Mouse (Mus musculus) embryo, embryonic 10 days (tissue): ENCODE measurements at regions not wholly inside any gene's neighbourhood (a gene's known extent, or its start where the extent isn't known, plus 50 kb on each side); places are given as distances from the start of the nearest gene placed in this dataset.

ENCODE experiments used
- DNase-seq: peaks from one replicate; pipeline ENCODE4 v3.0.0-alpha.2; 2015; ENCODE audit warnings: low spot score

DNA sequence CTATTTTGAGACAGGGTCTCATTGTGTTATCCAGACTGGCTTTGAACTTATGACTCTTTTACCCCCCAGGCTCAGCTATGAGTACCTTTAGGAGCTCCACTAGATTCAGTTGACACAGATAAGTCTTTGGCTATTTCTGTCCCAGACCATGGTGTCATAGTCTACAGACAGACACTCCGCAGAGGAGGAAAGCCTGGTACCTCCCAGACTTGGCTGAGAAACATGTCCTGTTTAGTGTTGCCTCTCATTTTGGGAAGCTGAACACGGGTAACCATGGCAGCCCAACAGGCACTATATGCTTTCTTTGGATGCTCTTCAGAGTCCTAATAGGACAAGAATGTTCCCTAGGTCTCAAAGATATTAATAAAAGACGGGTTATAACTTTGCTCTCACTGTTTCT is 429.0 kb downstream of the Matn1 start:
- no peak for DNase-seq

DNA sequence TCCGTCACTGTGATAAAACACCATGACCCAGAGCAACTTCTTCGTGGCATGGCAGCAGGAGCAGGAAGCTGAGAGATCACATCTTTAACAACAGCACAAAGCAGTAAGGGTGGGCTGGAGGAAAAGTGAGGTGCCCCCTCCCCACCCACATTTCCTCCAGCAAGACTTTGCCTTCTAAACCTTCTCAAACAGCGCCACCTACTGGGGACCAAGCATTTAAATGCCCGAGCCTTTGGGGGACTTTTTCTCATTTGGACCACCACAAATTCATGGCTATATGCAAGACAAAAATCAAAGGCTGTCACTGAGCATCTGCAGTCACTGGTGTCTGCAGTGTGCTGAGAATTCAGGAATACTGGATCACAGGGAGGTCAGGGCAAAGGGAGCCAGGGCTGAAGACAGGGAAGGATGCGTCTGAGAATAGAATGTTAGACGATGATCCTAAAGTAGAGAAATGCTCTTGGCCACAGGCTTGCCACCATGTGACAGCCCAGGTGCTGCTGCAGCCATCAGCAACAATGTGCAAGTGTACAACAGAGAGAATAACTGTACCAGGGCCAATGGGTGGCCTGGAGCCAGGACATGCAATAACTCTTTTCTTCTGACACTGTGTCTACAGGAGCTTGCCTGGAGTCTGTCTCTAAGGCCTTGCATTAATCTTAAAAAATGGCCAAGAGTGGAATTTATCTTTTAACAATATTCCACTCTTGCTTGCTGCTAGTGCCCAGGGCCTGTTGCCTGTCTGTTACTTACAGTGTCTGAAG is 430.5 kb downstream of the Matn1 start:
- DNase-seq = no peak

DNA sequence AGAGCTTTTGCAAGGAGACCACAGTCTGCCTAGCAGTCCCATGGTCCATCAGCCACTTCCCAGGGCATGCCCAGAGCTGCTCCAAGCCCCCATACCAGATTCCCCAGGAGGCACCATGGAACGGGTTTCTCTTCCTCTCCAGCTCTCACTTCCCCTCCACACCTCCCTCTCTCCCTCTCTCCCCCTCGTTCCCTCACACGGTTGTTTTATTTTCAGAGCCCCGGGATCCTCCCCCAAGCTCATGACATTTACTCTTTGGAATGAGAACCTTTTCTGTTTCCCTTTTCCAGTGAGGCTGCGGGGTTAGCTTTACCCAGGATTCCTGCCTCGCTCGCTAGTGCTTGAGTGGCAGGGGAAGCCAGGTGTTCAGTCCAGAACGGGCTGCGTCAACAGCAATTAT is 436.9 kb downstream of the Matn1 start:
- DNase-seq = no peak

DNA sequence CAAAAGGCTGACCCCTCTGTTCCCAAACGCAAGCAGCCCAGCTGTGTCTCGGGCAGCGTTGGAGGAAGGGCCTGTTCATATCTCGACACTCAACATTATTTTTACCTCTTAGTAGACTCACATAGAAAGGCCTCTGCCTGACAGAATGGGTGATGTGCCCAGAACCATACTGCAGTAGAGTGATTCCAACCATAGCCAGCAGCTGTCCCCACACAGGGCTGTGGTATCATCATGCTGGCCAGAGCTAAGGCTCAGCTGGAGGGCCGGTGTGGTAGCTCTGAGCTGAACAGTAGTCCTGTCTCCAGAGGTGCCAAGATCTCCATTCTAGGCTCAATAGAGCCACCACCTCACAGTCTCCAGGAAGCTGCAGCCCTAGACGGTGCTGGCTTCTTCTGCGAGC is 437.3 kb downstream of the Matn1 start:
- DNase-seq = no peak

DNA sequence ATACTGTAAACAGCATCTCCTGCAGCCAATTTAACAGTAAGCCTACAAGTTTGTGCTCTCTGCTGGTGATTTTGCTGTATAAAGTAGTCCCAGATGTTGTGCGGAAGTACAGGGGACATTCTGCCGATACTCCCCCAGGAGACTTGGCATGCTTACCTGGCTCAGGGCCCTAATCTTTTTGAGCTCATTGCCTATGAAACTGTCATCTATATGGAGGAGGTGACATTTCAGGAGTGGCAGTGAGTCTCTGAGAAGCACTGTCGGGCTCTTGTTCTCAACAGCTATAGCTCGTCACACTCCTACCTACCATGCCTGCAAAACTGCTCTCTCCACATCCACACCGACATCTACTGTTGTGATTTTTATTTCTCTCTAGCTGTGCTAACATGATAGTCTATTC is 439.7 kb downstream of the Matn1 start:
- no peak for DNase-seq

DNA sequence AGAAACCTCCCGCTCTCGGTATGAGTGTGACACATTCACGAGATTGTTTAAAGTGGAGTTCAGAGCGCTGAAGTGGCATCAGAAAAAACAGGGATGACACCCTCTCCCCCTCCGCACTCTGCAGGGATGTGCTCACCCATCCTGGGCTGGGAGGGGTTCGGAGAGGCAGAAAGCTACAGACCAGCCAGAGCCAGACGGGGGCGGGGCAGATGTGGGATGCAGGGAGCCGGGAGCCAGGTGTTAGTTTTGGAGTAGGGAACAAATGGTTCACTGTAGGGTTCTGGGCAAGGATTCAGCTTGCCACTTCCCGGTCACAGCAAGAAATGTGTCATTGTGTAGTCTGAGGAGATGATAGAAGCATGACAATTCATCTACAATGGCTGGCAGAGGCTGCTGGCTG is 442.8 kb downstream of the Matn1 start:
- DNase-seq = no peak

DNA sequence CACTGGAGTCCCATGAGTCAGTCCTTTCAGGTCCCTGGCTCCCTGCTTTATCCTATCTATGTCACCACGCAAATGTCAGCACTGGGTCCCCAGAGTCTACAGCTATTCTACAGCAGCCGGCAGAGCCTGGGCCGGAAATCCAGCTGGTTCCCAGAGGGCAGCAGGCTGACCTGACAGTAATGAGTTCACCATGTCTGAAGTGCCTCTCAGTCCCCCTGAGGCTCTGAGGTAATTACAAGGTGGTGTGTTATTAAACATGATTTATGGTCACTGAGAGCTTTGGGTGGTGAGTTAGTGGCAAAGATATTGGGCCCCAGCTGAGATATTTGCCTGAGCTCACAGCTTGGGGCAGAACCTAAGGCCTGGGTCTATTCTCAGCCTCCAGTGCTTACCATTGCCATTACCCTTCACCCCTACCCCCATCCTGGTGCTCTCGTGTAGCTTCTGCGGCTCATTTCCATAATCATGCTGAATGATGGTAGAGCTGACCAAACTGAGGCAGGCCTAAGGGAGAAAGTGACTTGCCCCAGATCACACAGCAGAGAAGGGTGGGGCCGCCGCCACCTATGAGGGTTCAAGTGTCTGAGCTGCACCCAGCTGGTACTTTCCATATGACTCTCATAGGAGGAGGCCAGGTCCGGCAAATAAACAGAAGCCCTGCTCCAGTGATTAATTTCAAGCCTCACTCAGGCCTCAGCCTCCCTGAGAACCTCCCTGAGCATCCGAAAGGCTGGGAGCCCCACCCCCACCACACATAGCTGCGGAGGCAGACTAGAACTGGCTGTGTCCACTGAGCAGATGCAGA is 446.8 kb downstream of the Ptpru start:
- DNase-seq = peak; percentile 68

DNA sequence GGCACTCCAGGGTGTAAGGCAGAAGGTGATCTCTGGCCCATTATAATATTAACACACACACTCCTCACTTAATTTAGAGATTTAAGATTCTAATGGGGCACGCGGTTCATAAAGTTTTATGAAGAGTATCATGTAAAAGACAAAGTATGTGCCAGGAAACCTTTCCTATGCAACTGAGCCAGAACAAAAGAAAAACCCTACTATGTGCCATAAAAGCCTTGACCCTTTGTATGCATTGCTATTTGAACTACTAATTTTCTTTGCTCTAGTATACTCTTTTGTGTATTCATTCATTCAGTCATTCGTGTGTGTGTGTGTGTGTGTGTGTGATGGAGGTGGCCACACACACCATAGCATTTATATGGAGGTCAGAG is 446.2 kb downstream of the Ptpru start:
- DNase-seq = no peak

DNA sequence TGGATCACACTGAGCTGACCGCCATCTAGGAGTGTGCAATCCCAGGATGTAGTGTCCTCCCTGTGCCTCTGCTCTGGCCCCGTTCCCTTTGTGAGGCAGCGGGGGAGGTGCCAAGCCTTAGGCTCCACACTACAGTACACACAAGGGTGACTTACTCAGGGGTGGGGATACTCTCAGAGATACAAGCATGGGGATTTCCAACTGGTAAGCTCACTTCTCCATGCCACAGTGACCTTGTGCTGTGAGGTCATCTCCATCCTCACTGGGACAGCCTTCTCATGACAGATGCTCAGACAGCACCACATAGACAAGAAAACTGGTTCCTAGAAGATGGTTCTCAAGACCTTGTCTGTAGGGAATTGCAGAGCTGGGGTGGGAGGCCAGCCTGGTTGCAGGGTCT is 445.6 kb downstream of the Ptpru start:
- DNase-seq = no peak

DNA sequence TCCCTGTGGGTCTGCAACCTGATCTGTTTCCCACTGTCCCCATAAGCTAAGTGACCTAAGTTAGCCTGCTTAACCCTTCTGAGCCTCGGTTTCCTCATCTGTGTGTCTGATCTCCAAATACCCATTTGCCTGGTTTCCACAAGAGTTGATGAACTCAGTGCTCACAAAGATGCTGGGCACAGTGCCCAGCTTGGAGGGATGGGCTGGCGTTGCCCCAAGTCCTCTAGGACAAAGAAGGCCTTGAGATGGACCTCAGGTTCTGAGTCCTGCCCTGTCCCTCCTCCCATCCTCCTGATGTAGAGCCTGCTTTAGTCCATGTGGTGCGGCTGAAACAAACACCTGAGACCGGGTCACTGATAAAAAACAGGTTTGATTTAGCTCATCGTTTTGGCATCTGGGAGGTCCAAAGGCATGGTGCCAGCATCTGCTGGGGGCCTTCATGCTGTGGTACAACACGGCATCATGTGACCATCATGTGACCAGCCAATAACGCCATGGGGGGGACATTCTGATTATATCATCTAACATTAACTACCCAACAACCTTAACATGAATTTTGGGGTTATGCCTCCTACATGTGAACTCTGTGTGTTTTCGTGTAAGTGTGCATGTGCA is 441.8 kb downstream of the Ptpru start:
- no peak for DNase-seq

DNA sequence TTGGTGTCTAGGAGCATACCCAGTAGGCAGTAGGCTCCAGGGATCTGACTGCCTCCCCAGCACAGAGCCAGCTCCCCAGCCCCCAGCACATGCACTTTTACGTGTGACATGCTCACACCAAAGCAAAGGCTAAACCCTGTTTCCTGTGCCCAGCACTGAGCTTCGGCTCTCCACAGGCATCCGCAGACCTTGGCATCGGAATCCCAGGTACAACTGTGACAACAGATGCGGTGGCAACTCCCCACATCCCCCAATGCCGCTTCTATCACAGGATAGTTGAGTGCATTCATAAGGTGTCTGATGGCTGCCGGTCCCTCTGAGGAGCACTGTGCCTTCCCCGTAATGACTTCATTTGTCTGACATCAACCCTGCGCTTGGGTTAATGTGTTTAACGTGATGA is 440.9 kb downstream of the Ptpru start:
- DNase-seq = no peak

DNA sequence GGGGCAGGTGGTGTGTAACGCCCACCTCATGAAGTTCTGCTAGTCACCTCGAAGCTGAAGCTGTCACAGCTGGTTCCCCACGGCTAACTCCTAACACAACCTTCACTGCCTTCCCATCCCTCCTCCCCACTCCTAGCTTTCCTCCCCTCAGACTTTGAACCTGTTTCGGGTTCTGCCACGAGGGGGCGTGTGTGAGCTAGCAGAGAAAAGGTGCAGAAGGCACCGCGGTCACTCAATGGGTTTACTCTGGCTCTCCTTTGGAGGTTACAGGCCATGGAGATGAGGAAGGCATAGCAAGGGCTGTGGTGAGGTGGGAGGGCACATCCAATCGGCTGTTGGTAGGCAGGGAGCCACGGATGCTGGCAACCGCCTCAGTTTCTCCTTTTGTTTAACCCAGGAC is 437.3 kb downstream of the Ptpru start:
- peak; percentile 62 for DNase-seq

DNA sequence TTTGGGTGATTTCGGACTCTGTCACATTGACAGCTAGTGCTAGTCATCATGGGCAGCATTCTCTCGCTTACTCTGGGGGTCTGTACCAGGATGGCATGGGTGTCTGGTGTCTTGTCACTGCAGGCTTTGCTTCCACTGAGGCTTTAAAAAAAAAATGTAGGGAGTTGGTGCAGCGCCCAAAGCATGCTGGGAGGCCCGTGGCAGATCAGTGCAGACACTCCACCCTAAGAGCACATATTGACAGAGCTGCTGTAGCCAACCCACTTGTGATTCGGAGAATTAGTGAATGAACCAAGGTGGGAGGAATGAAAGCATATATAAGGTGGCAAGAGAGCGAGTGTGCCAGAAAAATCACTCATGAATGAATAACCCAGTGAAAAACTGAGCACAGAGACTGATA is 436.8 kb downstream of the Ptpru start:
- no peak for DNase-seq

DNA sequence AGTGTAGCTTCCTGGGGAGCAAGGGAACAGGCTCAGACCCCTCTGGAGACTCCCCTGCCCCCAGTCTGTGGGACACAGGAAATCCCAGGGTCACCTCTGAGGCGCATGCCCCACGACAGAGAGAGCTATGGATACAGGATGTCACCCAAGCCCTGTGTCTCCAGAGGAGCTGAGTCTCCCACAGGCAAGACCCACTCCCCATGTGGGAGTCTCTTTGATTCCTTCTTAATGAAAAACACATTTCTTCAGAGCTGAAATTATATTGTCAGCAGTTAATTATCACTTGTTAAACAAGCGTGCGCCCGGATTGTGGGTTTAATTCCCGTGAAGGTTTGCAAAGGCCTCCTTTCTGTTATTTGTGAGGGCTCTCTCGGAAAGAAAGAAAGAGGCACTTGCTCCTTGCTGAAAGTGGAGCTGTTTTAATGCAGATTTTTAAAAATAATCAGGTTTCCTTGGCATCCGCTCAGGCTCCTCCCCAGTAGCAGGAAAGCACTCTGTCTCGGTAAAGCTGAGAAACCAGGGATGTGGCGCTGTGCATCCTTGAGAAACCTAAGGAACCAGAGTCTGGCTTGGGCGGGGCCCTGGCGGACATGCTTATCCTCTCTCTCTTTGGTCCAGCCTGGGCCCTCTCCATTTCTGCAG is 432.6 kb downstream of the Ptpru start:
- DNase-seq = no peak

DNA sequence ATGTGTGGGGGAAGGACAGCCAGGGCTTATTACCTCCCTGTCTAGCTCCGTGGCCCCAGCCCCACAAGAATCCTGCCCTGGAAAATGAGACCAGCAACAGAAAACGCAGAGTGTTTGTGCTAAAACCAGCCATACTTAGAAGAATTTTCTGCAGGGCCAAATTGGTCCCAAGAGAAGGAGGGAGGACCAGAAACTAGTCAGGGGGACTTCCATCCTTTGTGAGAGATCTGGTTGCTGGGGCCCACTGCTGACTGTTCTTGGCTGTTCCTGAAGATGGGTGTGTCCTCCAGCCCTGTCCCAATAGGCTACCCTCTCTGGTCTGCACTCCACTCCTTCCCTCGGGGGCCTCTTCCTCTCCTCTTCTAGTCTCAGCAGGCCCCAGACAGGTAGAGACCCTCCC is 430.6 kb downstream of the Ptpru start:
- no peak for DNase-seq

DNA sequence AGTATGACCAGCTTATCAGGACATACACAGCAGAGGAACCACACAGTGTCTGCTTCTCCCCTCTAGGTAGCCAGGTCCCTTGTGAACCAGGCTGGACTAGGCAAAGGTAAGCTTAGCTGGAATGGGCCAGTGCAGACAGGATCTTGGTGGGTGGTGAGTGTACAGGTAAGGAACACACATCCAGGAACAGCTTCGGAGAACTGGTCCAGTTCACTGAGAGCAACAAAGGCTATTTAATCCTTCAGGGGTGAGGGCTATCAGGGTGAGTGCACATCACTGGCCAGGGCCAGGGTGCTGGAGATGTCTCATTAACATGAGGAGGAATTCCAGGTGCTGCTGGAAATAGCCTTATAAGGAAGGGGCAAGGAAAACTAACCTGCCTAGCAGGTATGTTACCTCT is 429.4 kb downstream of the Ptpru start:
- no peak for DNase-seq

DNA sequence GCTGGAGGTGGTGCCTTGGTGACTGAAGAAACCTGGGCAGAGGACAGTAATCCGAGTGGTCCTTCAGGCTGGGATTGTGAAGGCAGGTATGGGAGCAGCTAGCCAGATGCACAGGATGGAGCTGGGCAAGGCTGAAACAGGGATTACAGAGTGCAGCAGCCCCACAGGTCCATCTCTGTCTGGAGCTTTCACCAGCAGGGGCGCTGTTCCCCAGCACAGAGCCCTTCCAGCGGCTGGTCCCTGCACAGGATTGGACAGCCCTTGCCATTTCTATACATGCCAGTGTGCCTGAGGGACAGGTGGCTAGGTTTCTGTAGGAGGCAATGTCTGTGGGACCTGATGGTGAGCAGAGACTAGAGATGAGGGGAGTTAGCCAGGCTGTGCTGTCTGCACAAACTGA is 428.3 kb downstream of the Ptpru start:
- peak; percentile 76 for DNase-seq

DNA sequence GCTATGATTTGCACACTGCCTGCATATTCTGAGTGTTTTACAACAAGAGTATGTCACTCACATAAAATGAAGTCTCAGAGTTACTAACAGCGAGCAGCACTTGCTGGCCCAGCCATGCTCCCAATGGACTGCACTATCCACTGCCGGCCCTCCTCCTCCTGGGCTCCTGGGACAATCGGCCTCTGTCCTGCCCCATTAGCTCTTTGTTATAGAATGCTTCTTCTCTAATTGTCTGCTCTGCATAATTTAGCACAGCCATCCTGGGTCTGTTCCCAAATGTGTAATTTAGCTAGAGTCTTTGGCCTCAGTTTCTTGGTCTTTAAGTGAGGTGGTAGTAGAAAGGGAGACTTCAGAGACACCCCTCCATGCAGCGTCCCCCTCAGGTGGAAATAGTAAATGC is 426.2 kb downstream of the Ptpru start:
- DNase-seq = no peak

DNA sequence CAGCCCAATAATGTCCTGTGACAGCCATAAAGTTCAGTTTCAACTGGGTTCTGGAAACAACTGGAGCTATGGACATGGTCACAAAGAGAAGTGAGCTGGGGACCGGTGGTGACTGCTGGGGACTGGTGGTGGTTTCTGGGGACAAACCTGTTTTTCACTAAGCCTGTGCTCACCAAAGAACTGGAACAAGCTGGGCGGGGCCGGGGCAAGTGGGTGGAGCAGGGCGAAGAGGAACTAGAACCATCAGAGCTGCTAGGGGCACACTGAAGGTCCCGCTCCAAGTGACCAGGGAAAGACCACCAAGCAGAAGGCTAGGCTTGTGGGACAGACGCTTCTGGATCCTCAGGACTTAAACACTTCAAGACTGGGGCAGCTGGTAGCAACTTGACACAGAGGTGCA is 424.7 kb downstream of the Ptpru start:
- DNase-seq = no peak

DNA sequence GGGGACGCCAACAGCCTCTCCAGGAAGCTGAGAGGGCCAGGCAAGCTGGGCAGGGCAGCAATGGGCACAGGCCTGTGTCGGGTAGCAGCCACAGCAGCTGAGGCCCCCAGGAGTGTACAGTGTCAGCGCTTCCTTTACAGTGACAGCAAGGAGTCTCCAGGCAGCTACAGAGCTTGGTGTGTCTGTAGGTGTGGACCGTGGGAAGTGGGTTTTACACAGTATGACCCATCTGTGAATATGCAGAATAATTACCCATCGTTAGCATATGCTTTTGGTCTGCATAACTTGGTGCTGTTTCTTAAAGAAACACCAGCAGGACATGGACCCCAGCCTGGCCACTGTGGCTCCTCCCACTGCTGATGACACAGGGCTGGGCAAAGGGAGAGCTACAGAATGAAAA is 422.6 kb downstream of the Ptpru start:
- DNase-seq = no peak

DNA sequence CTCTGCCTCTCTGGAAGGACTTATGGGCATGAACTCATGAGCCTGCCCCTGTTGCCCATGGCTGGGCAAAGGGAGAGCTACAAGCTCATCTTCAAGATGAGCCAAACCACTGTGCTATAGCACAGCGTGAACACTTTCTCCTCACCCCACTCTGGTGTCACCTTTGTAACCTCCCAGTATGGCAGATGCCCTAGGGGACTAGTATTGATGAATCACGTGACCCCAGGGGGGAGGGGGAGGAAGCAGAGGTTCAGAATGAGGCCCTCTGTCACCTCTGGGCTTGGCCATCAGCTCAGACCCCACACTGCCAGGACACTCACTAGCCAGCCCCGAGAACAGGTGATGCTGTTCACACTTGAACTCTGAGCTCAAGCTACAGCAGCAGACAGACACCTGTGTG is 421.9 kb downstream of the Ptpru start:
- DNase-seq = no peak

DNA sequence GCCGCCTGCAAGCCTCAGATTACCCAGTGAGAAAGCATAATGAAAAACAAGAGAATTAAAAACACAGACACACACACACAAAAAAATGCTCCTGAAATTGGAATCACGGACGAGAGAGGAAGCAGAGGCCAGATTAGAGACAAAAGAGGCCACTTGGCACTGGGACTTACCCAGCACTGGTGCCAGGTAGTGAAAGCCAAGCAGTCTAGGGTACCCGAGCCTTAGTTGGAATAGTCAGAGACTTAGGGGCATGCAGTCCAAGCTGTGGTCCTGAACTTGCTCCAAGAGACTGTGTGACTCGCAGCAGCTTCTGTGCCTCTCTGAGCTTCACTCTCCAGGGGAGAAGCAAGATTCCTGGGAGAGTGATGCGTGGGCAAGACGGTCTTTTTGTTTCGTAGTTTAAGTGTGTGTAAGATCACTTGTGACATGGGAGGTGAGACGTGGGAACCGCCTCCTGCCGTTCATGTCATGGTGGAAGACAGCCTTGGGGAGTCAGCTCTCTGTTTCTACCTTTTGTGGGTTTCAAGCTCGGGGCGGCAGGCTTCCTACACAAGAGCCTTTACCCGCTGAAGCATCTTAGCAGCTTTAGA is 420.8 kb downstream of the Ptpru start:
- DNase-seq = no peak

DNA sequence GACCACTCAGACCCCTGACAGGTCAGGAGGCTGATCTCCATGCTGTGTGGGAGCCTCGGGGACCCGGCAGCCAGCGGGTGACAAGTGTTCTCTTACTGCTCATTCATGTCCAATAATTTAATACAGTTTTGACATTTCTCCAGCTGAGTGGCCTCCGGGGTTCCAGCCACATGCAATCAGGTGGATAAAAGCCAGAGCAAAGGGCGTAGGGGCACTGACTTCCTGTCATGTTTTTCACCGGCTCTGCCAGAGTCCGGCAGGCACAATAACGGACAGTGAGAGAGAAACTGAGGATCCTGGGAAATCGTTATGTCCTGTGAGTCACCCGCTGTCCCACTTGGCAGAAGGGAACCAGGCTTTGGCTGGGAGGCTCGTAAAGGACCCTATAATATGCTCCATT is 412.8 kb downstream of the Ptpru start:
- DNase-seq = no peak
